Mouse (Mus musculus) CH12.LX (cell line): ENCODE data around the gene Smarcad1. TPM values are rescaled to one million over a fixed set of nuclear protein-coding genes. Genes with fewer than 3 reads are reported as not detected.

Source experiments
- DNase-seq: peaks from one replicate; pipeline ENCODE4 v3.0.0-alpha.2; 2013; ENCODE audit errors: extremely low read depth
- H3K27ac ChIP-seq: 2 replicates; pipeline ENCODE4 v1.5.1; 2012; ENCODE audit warnings: low read depth, mild to moderate bottlenecking, control low read depth, moderate library complexity; ENCODE audit not compliant: insufficient read depth
- H3K27me3 ChIP-seq: replicated peaks from 2 replicates; pipeline ENCODE3; 2012; ENCODE audit warnings: inconsistent platforms
- H3K36me3 ChIP-seq, 2 experiments: replicated peaks in 1 of 2; 2 replicates each; pipeline versions ENCODE3 to v1.6.1; 2012; ENCODE audit warnings: inconsistent platforms in 1 of 2, low read length in 1 of 2, mild to moderate bottlenecking in 1 of 2, mixed read lengths in 1 of 2, moderate library complexity in 1 of 2; ENCODE audit not compliant: control insufficient read depth in 1 of 2, insufficient read depth in 1 of 2
- H3K4me1 ChIP-seq, 2 experiments: 2 replicates each; pipeline ENCODE4 v1.6.1; 2012; ENCODE audit warnings: inconsistent platforms in 1 of 2, moderate library complexity in 1 of 2; ENCODE audit not compliant: insufficient read depth in 2 of 2, control insufficient read depth in 1 of 2
- H3K4me2 ChIP-seq: 2 replicates; pipeline ENCODE4 v1.6.1; 2012; ENCODE audit warnings: low read depth, mild to moderate bottlenecking, control low read depth; ENCODE audit not compliant: poor library complexity, insufficient read depth, severe bottlenecking
- H3K4me3 ChIP-seq, 3 experiments: fragments of 150-350 bp in 1 of 3; sonication (generic) in 1 of 3; replicated peaks in 1 of 3; 2 replicates each; pipeline versions ENCODE3 to v1.5.1; 2011 to 2012; ENCODE audit warnings: low read depth in 2 of 3, low read length in 2 of 3, mild to moderate bottlenecking in 2 of 3, moderate library complexity in 2 of 3, control low read depth in 1 of 3, improper control_type of control experiment in 1 of 3, inconsistent platforms in 1 of 3, mixed read lengths in 1 of 3; ENCODE audit not compliant: poor library complexity in 1 of 3
- H3K79me2 ChIP-seq: replicated peaks from 2 replicates; pipeline ENCODE4 v1.6.1; 2012; ENCODE audit warnings: mild to moderate bottlenecking, moderate library complexity; ENCODE audit not compliant: control insufficient read depth, poor library complexity, insufficient read depth, severe bottlenecking; ENCODE audit errors: extremely low read depth
- H3K9ac ChIP-seq: 2 replicates; pipeline ENCODE4 v1.6.1; 2012; ENCODE audit warnings: low read depth, mild to moderate bottlenecking, control low read depth, moderate library complexity; ENCODE audit not compliant: insufficient read depth
- H3K9me3 ChIP-seq: replicated peaks from 2 replicates; pipeline ENCODE3; 2012; ENCODE audit warnings: low read length, inconsistent platforms, mixed read lengths
- BHLHE40 ChIP-seq: IDR thresholded peaks from 2 replicates; pipeline ENCODE4 v1.6.1; 2011; ENCODE audit warnings: mild to moderate bottlenecking, low read depth, low read length, improper control_type of control experiment
- CHD1 ChIP-seq: IDR thresholded peaks from 2 replicates; pipeline ENCODE4 v1.6.1; 2012; ENCODE audit warnings: low read depth, low read length, improper control_type of control experiment, inconsistent platforms
- CHD2 ChIP-seq: IDR thresholded peaks from 2 replicates; pipeline ENCODE4 v1.6.1; 2011; ENCODE audit warnings: low read length, improper control_type of control experiment
- CTCF ChIP-seq, 2 experiments: IDR thresholded peaks in 1 of 2; conservative IDR thresholded peaks in 1 of 2; 2 replicates each; pipeline ENCODE4 v1.5.1; 2011 to 2012; ENCODE audit warnings: low read depth in 2 of 2, low read length in 2 of 2, improper control_type of control experiment in 1 of 2, inconsistent platforms in 1 of 2, mild to moderate bottlenecking in 1 of 2, moderate library complexity in 1 of 2
- ELF1 ChIP-seq: IDR thresholded peaks from 2 replicates; pipeline ENCODE4 v1.6.1; 2014; ENCODE audit warnings: low read depth, mild to moderate bottlenecking, inconsistent platforms, low read length, improper control_type of control experiment
- EP300 ChIP-seq: IDR thresholded peaks from 2 replicates; pipeline ENCODE4 v1.6.1; 2011; ENCODE audit warnings: low read length, improper control_type of control experiment
- HCFC1 ChIP-seq: IDR thresholded peaks from 2 replicates; pipeline ENCODE4 v1.6.1; 2012; ENCODE audit warnings: low read depth, mild to moderate bottlenecking, inconsistent platforms, low read length, improper control_type of control experiment
- IRF4 ChIP-seq: IDR thresholded peaks from 2 replicates; pipeline ENCODE4 v1.6.1; 2014; ENCODE audit warnings: low read depth, mild to moderate bottlenecking, inconsistent platforms, low read length, improper control_type of control experiment
- JUND ChIP-seq: conservative IDR thresholded peaks from 2 replicates; pipeline ENCODE4 v1.6.1; 2011; ENCODE audit warnings: low read depth, low read length, improper control_type of control experiment
- KAT2A ChIP-seq: IDR thresholded peaks from 2 replicates; pipeline ENCODE4 v1.6.1; 2012; ENCODE audit warnings: low read length, improper control_type of control experiment, inconsistent platforms; ENCODE audit not compliant: insufficient replicate concordance
- MAZ ChIP-seq: IDR thresholded peaks from 2 replicates; pipeline ENCODE4 v1.6.1; 2012; ENCODE audit warnings: low read depth, mild to moderate bottlenecking, inconsistent platforms, low read length, improper control_type of control experiment, moderate library complexity
- MXI1 ChIP-seq: IDR thresholded peaks from 2 replicates; pipeline ENCODE4 v1.6.1; 2011; ENCODE audit warnings: mild to moderate bottlenecking, low read depth, low read length, improper control_type of control experiment
- NELFE ChIP-seq: IDR thresholded peaks from 2 replicates; pipeline ENCODE4 v1.6.1; 2011; ENCODE audit warnings: low read depth, low read length, improper control_type of control experiment
- NRF1 ChIP-seq: IDR thresholded peaks from 2 replicates; pipeline ENCODE4 v1.6.1; 2014; ENCODE audit warnings: low read depth, mild to moderate bottlenecking, inconsistent platforms, low read length, improper control_type of control experiment, moderate library complexity
- POLR2AphosphoS2 ChIP-seq: IDR thresholded peaks from 2 replicates; pipeline ENCODE4 v1.6.1; 2011; ENCODE audit warnings: low read depth, low read length, improper control_type of control experiment
- RCOR1 ChIP-seq: conservative IDR thresholded peaks from 2 replicates; pipeline ENCODE4 v1.6.1; 2012; ENCODE audit warnings: low read depth, mild to moderate bottlenecking, inconsistent platforms, low read length, improper control_type of control experiment
- SIN3A ChIP-seq: IDR thresholded peaks from 2 replicates; pipeline ENCODE4 v1.6.1; 2012; ENCODE audit warnings: low read length, improper control_type of control experiment, inconsistent platforms
- SMC3 ChIP-seq: IDR thresholded peaks from 2 replicates; pipeline ENCODE4 v1.6.1; 2011; ENCODE audit warnings: low read depth, low read length, improper control_type of control experiment
- TCF12 ChIP-seq: IDR thresholded peaks from 2 replicates; pipeline ENCODE4 v1.6.1; 2014; ENCODE audit warnings: low read depth, mild to moderate bottlenecking, inconsistent platforms, low read length, improper control_type of control experiment
- UBTF ChIP-seq: IDR thresholded peaks from 2 replicates; pipeline ENCODE4 v1.6.1; 2012; ENCODE audit warnings: low read depth, mild to moderate bottlenecking, inconsistent platforms, low read length, improper control_type of control experiment, moderate library complexity
- USF1 ChIP-seq: IDR thresholded peaks from 2 replicates; pipeline ENCODE4 v1.6.1; 2014; ENCODE audit warnings: low read depth, mild to moderate bottlenecking, inconsistent platforms, low read length, improper control_type of control experiment
- ZKSCAN1 ChIP-seq: IDR thresholded peaks from 2 replicates; pipeline ENCODE4 v1.6.1; 2012; ENCODE audit warnings: low read depth, inconsistent platforms, low read length, improper control_type of control experiment, borderline replicate concordance
- ZMIZ1 ChIP-seq: IDR thresholded peaks from 2 replicates; pipeline ENCODE4 v1.6.1; 2012; ENCODE audit warnings: low read depth, mild to moderate bottlenecking, inconsistent platforms, low read length, improper control_type of control experiment
- dilution Hi-C: fragments of 300-500 bp; cut with MboI; formaldehyde crosslinking; loops from 2 replicates; pipeline ENCODE4 v1.14.3; 2020; ENCODE audit warnings: low sequenced_read_pairs; ENCODE audit not compliant: extremely low pct_unique_long_range_greater_than_20kb, extremely low pct_ligation_motif_present
- in situ Hi-C: fragments of 300-500 bp; cut with MboI; formaldehyde crosslinking; loops from 3 replicates; pipeline ENCODE4 v1.14.3; 2019; ENCODE audit warnings: low sequenced_read_pairs, low pct_ligation_motif_present, low pct_unique_long_range_greater_than_20kb, mixed read lengths
- polyA plus RNA-seq: library from polyadenylated mRNA; unstranded; fragments of >175 nt; gene quantifications from 2 replicates; pipeline ENCODE4 v1.2.1, GENCODE M21; 2012; ENCODE audit warnings: low read depth; ENCODE audit not compliant: insufficient read length
- total RNA-seq, 2 experiments: library from RNA; depleted of rRNA; stranded (reverse); fragments of 300-350 nt in 1 of 2; fragments of >200 nt in 1 of 2; gene quantifications; 2 replicates each; pipeline ENCODE4 v1.2.3; 2012 to 2014

The Smarcad1 gene
- total and polyA plus RNA-seq, 3 experiments, result 30.2 to 57.4 (median 43.9) TPM

- in situ Hi-C loops (no loop called here), dilution Hi-C loops (no loop called here)
- TF ChIP-seq SMC3 (no peak), MAZ (no peak), KAT2A (no peak), TCF12 (no peak)
- Histone ChIP-seq H3K27ac (no peak overlapping the region), H3K4me3 (no peak overlapping the region), H3K79me2 (no peaks in the 10 kb centered on the region), H3K9ac (no peak overlapping the region), H3K4me1 (peaks cover 0 to 3% of the 10 kb centered on the region in 2 experiments; a peak in 1 of 4 replicates), H3K36me3 (no peaks in the 10 kb centered on the region), H3K4me2 (peak overlapping the region; percentile 15; the same call in 1 of the 2 replicates), H3K9me3 (no peaks in the 10 kb centered on the region), H3K27me3 (no peaks in the 10 kb centered on the region)
- no peak for DNase-seq
Observed at GRCm38 (mm10) chr6:65008836-65009235, 33.5 kb upstream of the Smarcad1 start.

GRCm38 (mm10) chr6:65011444-65011990 lies 30.9 kb upstream of the Smarcad1 start:
- H3K4me2 ChIP-seq, result no peak overlapping the region
- no peak overlapping the region for H3K4me3 ChIP-seq
- TF ChIP-seq EP300, result no peak
- TF ChIP-seq MXI1, result no peak
- TF ChIP-seq, all 38 proteins: peak for 0
- dilution Hi-C loops, result no loop called here
- DNase-seq, result no peak
- no peaks in the 10 kb centered on the region for H3K36me3 ChIP-seq
- peaks cover 0 to 3% of the 10 kb centered on the region in 2 experiments; a peak in 1 of 4 replicates for H3K4me1 ChIP-seq
- in situ Hi-C loops, result no loop called here
- no peaks in the 10 kb centered on the region for H3K79me2 ChIP-seq
- no peaks in the 10 kb centered on the region for H3K9me3 ChIP-seq
- H3K9ac ChIP-seq, result no peak overlapping the region
- H3K27ac ChIP-seq, result no peak overlapping the region
- H3K27me3 ChIP-seq, result no peaks in the 10 kb centered on the region

DNA sequence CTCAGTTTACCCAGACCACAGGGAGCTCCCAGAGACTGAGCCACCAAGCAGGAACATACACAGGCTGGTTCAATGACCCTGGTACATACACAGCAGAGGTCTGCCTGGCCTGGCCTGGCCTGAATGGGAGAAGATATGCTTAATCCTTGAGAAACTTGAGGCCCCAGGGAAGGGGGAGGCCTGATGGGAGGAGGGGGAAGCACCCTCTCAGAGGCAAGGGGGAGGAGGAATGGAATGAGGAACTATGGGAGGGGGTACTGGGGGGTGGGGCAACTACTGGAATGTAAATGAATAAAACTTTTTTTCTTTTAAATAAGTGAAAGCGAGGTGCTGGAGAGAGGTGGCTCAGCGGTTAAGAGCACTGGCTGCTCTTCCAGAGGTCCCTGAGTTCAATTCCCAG lies 30.2 kb upstream of the Smarcad1 start:
- Histone ChIP-seq H3K36me3 (no peaks in the 10 kb centered on the region), H3K27me3 (no peaks in the 10 kb centered on the region), H3K27ac (no peak overlapping the region)
- TF ChIP-seq NRF1 (no peak), TCF12 (no peak), IRF4 (no peak), POLR2AphosphoS2 (no peak), ELF1 (no peak), ZMIZ1 (no peak), CHD1 (no peak), NELFE (no peak), USF1 (no peak), HCFC1 (no peak), CHD2 (no peak), SIN3A (no peak), UBTF (no peak), BHLHE40 (no peak), ZKSCAN1 (no peak), RCOR1 (no peak), CTCF (conservative IDR thresholded peaks at IDR 0.05 in 1 of 2, IDR thresholded peaks at IDR 0.05 in 1 of 2; ENCODE audit: low read depth in 2 of 2, low read length in 2 of 2) (no peak), JUND (no peak)
- TF ChIP-seq, all 38 proteins: peak for 0
- in situ Hi-C loops (no loop called here), dilution Hi-C loops (no loop called here)
- no peak overlapping the region for H3K4me2 ChIP-seq
- H3K79me2 ChIP-seq, result no peaks in the 10 kb centered on the region
- H3K4me3 ChIP-seq, result no peak overlapping the region
- no peak overlapping the region for H3K9ac ChIP-seq
- H3K9me3 ChIP-seq, result no peaks in the 10 kb centered on the region
- no peak for DNase-seq
- H3K4me1 ChIP-seq, result peaks cover 0 to 3% of the 10 kb centered on the region in 2 experiments; a peak in 1 of 4 replicates
